Mouse (Mus musculus) heart, embryonic 16.5 days (tissue): ENCODE results near the gene Olfr1333. TPM values are rescaled to one million over a fixed set of nuclear protein-coding genes. Genes with fewer than 3 reads are reported as not detected.

Experiments
- polyA plus RNA-seq: library from polyadenylated mRNA; unstranded; fragments of >200 nt; fragmentation: Nextera tagmentation; extraction: Ambion mirVana; gene quantifications from 2 replicates; pipeline ENCODE4 v1.2.1, GENCODE M21; 2015

Olfr1333 gene
- polyA plus RNA-seq, 1 experiment from 2014 or later, result not detected

Other genes with a start within 250 kb of the Olfr1333 start
- gene Cfap57, start 215.5 kb downstream of the Olfr1333 start, polyA plus RNA-seq, result 0.33 and 0.54 TPM in 2 replicates
- gene Ebna1bp2, start 215.5 kb downstream of the Olfr1333 start, polyA plus RNA-seq, result 70.7 and 105 TPM in 2 replicates
- not detected in 2 replicates for gene Olfr62, start 177.3 kb downstream of the Olfr1333 start, polyA plus RNA-seq
- 0.05 TPM in 1 of 2 replicates, not detected in the other for gene Olfr1342, start 143.5 kb downstream of the Olfr1333 start, polyA plus RNA-seq
- not detected in 2 replicates for gene Olfr1341, start 132.8 kb downstream of the Olfr1333 start, polyA plus RNA-seq
- not detected in 2 replicates for gene Olfr1340, start 116.1 kb downstream of the Olfr1333 start, polyA plus RNA-seq
- gene Olfr1339, start 104.1 kb downstream of the Olfr1333 start, polyA plus RNA-seq, result not detected in 2 replicates
- gene Olfr1338, start 77.5 kb downstream of the Olfr1333 start, polyA plus RNA-seq, result not detected in 2 replicates
- not detected in 2 replicates for gene Olfr1337, start 53.7 kb downstream of the Olfr1333 start, polyA plus RNA-seq
- not detected in 2 replicates for gene Olfr1335, start 26.3 kb downstream of the Olfr1333 start, polyA plus RNA-seq
- gene Olfr1331, start 28.4 kb upstream of the Olfr1333 start, polyA plus RNA-seq, result not detected in 2 replicates
- 0.09 and 0.22 TPM in 2 replicates for gene Olfr1330, start 52.3 kb upstream of the Olfr1333 start, polyA plus RNA-seq
- gene Olfr1329, start 81.2 kb upstream of the Olfr1333 start, polyA plus RNA-seq, result not detected in 2 replicates
- gene Olfr1328, start 102.3 kb upstream of the Olfr1333 start, polyA plus RNA-seq, result not detected in 2 replicates
- not detected in 2 replicates for gene Lao1, start 125.3 kb upstream of the Olfr1333 start, polyA plus RNA-seq